Mouse (Mus musculus): ENCODE results near the gene Fsd1.

Gene Fsd1

GRCm38 (mm10) chr17:56032127-56032733, 45.9 kb downstream of the Fsd1 start:
- DNase-seq: no peak

GRCm38 (mm10) chr17:56032831-56033230, 46.5 kb downstream of the Fsd1 start:
- peak; percentile 69 to 77 for DNase-seq

- no peak for DNase-seq
Observed at GRCm38 (mm10) chr17:56034040-56034725, 47.9 kb downstream of the Fsd1 start.

GRCm38 (mm10) chr17:56034726-56035100, 48.4 kb downstream of the Fsd1 start:
- no peak for DNase-seq

GRCm38 (mm10) chr17:56035216-56035615, 48.9 kb downstream of the Fsd1 start:
- DNase-seq: no peak

- DNase-seq: peak; percentile 100
Observed at GRCm38 (mm10) chr17:56036176-56036900, 50.0 kb downstream of the Fsd1 start, which contains the start of gene Sh3gl1. TSS of gene Sh3gl1 (minus strand) at chr17:56036635.

GRCm38 (mm10) chr17:56036901-56037287, 50.6 kb downstream of the Fsd1 start:
- DNase-seq: no peak

- DNase-seq: no peak
Observed at GRCm38 (mm10) chr17:56038583-56039261, 52.4 kb downstream of the Fsd1 start.

GRCm38 (mm10) chr17:56039345-56039744, 53.0 kb downstream of the Fsd1 start:
- no peak for DNase-seq

GRCm38 (mm10) chr17:56040030-56040856, 53.9 kb downstream of the Fsd1 start, which contains the start of gene Chaf1a:
TSS of gene Chaf1a (plus strand) at chr17:56040439.
- DNase-seq: peak; percentile 91 to 92

GRCm38 (mm10) chr17:56040857-56041163, 54.5 kb downstream of the Fsd1 start:
- DNase-seq: no peak
